Mouse (Mus musculus) cerebellum, adult 11 months (tissue): ENCODE measurements at regions not wholly inside any gene's neighbourhood (a gene's known extent, or its start where the extent isn't known, plus 50 kb on each side); places are given as distances from the start of the nearest gene placed in this dataset.

Experiments
- DNase-seq: peaks from one replicate; pipeline ENCODE4 v3.0.0; 2022

DNA sequence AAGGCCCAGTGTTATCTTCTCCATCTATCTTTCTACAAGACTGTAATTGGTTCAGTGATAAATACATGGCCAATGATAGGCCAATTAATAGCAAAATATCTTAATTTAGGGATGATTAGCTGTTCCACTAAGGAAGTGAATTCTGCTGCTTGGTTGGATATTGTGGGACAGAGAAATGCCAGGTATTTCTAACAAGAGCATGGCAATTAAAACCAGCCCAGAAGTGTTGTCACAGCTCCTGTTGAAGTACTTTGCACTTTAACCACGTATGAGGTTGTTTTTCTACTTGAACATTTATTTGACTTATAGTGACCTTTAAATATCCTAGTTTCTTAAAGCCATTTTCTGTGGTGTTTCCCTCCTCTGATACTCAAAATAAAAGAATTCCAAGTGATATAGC, 65.7 kb upstream of the Acsl4 start:
- no peak for DNase-seq

DNA sequence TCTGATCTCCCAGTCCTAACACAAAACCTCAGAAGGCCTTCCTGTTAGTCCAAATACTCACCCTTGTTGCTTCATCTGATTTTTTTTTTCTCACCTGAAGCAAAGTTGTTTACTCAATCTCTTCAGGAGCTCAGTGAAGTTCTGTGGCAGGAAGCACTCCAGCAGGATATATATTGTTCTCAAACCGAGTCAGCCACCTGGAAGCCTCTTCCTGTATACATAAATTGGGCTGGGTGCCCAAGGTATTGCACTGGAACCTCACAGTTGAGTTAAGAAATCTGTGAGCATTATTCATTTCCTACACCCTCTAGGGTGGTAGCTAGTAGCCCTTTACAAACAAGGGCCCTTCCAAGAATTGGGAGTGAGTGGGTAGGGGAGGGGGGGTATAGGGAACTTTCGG, 73.8 kb upstream of the Acsl4 start:
- DNase-seq: no peak

DNA sequence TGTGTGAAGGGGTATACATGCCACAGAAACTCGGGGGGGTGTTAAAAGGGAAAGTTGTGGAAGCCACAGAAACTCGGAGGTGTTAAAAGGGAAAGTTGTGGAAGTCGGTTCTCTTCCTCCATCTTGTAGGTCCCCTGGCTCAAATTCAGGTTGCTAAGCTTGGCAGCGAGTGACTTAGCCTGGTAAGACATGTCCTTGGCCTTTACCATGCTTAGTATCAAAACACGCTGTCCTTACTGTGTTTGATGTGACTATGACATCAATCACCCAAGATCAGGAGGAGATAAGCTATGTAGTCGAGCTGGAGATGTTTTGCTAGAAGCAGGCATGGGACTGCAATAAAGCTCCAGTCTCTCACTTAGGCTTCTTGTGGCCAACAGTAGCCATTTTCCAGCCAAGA, 74.4 kb upstream of the Acsl4 start:
- no peak for DNase-seq

DNA sequence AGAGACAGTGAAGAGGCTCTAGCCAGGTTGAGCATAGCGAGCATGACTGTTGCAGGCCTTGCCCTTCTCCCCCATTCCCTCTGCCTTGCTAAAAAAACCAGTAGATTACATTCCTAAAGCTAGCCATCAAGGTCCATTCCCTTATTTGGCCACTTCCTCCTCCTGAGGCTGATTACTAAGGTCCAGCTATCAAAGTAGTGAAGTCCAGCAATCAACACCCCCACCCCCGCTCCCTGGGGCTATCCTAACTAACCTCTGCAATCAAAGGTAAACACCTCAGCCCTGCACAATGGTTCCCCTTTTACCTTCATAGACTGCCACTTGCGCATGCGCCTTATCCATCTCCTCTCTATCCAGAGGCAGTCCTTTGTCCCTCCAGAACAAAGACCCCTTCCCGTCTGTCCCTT, 77.5 kb upstream of the Acsl4 start:
- DNase-seq: no peak

DNA sequence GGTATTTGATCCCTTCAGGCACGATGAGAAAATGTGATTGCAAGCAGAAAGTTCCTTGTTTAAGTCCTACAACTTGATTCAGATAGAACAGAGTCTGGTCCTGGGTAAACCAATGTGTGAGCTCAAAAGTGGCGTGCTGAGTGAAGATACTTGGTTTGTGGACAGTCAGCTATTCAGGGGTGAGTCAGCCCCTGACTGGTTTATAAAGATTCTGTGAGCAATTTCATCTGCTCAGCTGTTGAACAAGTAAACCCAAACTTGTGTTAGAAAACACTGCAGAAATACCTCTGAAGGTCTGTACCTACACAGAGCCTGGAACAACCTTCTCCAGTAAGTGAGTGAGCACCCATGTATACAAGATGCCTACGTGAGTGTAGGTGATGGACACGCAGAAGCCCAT, 78.1 kb upstream of the Acsl4 start:
- DNase-seq: no peak

DNA sequence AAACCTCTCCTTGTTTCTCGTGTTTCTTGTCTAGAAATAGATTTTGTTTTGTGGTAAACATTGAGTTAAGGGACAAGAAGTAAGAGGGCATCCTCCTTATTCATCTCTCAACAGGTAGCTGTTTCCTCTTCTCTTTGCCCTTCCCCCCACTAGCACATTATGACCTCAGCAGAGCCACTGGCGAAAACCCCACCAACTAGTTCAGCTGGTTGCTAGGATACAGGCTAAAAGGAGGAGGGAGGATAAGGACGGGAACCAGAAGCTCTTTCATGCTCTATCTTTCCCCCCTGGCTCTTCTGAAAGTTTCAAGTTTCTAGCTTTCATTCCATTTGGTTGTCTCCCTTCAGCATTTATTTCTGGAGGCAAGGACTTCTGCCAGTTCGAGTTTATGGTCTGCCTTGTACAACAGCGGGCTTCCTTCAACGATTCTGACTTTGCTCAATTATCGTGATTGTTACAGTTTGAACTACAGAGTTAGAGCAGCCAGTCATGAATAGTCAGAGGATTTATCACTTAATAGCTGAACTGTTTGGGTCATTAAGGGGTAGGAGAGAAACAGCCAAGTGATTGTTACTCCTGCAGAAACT, 78.8 kb upstream of the Acsl4 start:
- DNase-seq: no peak

DNA sequence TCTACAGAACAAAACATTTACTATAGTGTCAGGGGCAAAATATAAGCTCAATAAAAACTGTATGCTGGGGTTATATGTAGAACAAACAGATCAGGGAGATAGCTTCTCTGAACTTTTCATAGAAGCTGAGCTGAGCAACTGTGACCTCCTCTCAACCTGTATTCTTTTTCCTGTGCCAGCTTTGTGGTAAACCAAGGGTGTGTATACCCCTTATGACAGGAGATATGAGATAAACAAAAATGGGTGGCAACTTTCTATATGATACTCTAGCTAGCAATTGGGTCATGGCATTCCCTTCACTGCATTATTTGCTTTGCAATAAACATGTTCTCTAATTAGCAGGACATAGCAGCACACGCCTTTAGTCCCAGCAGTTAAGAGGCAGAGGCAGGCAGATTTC, 79.7 kb upstream of the Acsl4 start:
- DNase-seq: no peak

DNA sequence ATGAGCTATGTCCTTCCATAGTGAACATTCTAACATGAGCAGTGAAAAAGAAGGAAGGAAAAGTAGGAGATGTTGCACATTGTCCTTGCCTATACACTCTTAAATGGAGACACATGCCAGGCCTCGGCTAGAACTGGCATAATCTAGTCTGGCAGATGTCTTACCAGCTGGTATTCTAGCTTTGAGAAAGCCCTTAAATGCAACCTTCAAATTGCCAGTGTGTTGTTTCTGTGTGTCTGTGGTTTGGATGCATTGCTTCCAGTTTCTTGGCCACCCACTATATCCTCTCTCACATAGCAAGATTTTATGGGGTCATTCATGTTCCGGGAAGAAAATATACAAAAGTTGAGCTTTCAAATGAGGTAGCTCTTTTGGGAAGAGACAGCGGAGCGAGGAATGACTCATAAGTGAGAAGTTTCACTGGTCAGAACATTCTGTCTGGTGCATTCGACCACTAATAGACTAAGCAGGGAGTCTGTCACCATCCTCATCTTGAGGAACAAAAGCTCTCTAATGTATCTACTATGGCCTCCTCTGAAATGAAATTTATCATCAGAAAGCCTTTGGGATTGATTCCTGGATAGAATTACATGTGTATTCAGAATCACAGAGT, 91.0 kb upstream of the Acsl4 start:
- no peak for DNase-seq

DNA sequence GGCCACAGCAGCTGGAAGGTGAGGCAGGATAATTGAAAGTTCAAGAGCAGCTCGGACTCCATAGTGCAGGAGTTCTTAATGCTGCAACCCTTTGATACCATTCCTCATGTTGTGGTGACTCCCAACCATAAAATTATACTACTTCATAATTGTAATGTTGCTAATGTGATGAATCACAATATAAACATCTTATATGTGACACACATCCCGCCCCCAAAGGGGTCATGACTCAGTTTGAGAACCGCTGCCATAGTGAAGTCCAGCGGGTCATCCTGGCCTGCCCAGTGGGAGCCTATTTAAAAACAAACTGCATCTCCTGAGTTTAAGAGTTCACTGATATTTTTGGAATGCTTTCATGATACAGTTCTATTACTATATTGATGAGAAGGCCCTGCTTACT, 97.7 kb upstream of the Acsl4 start:
- DNase-seq: no peak

DNA sequence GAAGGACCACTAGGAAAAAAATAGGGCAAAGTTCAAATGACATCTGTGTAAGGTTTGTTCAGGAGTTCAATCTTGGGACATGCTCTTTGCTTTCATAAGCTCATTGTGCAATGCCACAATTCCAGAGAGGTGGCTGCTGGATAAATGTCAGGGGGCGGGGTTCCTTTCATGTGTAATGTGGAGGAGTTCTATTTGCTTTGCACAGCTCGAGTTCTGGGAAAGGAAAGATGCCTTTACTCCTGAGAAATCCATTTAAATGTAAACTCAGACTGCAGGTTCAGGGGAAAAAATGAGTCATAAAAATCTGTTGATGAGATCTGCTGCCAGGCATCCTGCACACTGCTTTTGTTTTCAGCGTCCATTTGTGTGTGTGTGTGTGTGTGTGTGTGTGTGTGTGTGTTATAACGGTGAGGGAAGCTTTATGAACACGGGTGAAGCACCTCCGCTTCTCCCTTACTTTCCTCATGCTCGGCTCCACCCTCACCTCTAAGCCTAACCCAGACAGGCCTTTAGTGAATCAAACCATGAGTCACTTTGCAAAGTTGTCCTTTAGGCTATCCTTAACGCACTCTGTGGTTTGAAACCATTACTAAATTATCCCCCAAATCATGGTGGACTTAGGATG, 99.9 kb upstream of the Acsl4 start:
- DNase-seq: no peak

DNA sequence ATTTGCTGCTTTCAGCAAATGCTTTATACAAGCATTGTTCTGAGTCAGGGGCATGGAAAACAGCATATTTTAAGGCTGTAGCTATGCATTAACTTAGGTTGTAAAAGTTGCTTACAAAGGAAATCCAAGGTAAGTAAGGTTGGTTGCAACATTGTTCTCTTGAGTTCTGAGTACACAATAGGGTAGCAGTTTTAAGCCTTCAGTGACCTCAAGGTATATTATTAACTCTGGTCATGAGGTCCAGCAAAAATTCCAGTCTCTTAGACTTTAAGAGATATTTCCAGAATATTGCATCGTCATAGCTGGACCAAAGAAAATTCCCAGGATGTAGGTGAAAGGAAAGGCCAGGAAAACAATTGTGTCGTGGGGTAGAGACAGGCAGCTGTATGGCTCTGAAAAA, 110.8 kb upstream of the Acsl4 start:
- no peak for DNase-seq

DNA sequence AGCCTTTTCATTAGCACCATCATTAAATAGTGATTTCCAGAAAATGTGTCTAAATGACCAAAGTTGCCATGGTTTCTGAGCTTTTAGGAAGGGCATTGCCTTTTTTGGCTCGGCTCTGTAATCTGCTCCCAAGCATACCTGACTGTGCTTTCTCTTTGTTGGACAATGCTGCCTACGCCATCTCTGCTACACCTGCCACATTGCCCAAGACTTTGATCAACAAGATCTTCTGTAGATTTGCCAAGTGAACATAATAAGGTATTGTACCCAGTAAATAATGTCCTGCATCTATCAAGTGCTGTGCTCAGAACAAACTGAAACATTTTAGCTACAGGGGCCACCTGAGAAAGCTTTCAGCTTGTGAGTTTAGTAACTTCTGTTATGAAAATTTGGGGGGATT, 114.6 kb upstream of the Acsl4 start:
- DNase-seq: no peak

DNA sequence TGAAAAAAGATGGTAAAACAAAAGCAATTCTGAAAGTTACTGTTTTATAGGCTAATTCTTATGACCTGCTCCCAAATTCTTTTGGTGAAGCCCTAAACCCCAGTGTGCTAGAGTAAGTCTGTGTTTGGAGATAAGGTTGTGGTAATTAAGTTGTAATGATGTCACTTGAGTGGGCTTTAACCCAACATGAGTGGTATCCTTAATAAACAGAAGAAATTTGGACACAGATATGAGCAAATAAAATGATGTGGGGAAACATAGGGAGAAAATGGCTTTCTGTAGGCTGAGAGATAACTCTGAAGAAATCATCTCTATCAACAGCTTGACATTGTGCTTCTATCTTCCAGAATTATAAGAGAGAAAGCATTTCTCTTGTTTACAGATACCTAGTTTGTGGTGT, 117.1 kb upstream of the Acsl4 start:
- DNase-seq: no peak

DNA sequence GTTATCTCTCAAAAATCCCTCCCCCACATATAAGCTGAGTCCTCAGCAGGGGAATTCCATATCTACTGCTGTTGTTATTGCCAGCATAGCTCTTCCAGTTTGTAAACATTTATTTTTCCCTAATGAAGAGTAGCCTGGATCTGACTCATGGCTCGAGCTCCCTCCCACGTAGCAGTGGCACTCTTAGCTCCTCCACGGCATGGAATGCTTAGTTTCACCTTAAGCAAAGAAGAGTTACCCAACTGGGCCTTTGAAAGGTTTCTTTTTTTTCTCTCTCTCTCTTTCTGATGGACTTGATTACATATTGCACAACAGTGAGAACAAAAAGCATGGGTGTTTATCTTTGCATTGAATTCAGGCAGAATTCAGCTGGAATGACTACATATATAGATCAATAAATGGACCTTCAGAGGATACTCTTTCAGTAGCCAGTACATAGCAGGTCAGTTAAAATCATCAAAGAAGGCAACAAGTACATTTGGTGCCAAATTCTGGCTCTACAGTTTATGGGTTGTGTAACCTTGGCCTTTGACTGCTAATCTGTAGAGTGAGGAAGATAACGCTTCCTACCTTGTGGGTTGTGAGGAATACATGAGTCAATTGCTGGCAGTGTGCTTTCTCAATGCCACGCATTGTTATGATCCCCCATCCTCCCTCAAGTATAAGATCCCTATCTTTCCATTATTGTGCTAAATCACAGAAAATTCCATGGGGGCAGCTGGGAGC, 126.2 kb upstream of the Acsl4 start:
- no peak for DNase-seq

DNA sequence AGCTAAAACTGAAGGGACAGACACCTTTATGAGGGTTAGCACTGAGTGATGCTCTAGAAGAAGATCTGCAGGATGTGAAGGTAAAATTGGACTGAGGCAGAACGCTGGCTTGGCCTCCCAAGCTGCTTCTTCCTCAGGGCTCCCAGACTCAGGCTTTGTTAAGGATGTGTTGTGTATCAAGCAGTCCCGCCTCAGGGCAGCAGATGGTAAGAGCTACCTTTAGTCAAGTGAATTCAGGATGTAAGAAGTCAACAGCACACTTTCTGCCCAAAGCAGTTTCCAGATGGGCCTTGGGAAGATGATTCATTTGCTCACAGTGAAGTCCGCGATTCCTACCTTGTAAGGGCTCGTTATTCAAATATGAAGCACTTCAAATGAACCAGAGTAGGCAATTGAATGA, 126.9 kb upstream of the Acsl4 start:
- DNase-seq: no peak

DNA sequence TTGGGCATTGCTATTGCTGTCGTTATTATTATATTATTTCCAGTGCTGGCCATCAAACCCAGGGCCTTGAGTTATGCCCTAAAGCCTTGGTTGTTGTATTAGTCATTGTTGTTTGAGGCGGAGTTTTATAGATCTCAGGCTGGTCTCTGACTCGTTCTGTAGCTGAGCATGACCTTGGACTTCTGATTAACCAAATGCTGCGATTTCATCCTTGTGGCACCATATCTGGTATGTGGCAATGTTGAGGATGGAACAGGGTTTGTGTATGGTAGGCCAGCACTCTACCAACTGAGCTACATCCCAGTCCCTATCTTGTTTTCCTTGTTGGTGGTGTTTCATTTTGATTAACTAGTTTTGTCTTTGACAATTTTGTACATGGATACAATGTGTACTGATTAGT, 130.7 kb upstream of the Acsl4 start:
- no peak for DNase-seq

DNA sequence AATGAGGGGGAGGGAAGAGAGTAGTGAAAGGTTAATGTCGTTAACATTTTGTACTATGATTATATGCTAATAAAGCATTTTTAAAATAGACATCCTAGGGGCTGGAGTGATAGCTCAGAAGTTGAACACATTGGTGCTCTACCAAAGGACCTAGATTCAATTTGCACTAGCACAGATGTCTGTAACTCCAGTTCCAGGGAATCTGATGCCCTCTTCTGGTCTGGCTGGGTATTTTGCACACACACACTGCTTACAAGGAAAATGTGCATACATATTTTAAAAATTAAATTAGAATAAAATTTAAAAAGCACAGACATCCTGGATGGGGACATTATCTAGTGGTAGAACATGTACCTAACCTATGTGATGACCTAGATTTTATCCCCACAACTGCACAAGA, 136.6 kb upstream of the Acsl4 start:
- DNase-seq: no peak

DNA sequence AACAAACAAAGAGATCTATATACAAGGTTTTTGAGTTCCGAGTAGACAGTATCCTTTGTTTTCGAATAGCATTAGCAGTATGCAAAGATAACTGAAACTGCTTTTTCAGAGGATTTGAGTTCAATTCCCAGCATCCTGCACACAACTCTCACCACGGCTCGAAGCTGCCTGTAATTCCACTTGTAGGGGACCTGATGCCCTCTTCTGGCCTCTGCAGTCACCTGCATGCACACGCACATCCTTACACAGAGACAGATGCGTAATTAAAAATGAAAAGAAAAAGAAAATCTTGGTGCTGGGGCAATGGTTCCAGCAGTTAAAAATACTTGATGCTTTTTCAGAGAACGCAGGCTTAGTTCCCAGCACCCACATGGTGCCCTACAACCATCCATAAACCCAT, 139.6 kb upstream of the Acsl4 start:
- no peak for DNase-seq

DNA sequence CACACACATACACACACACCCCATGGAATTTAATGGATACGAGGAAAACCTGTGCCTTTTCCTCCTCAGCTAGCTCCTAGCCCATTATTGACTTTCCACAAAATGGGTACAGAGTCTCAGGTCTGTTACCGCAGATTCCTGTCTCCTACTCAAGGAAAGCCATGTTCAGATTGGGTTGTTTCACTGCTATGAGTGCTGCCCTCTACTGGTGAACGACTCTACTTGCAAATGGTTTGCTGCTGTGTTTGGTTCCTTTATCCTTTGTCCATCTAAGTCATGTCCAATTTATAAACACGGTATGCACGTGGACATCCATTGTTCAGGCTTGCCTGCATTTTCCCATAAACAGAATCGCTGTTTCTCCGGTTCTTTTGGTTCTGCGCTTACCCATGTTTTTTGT, 144.4 kb upstream of the Acsl4 start:
- no peak for DNase-seq

DNA sequence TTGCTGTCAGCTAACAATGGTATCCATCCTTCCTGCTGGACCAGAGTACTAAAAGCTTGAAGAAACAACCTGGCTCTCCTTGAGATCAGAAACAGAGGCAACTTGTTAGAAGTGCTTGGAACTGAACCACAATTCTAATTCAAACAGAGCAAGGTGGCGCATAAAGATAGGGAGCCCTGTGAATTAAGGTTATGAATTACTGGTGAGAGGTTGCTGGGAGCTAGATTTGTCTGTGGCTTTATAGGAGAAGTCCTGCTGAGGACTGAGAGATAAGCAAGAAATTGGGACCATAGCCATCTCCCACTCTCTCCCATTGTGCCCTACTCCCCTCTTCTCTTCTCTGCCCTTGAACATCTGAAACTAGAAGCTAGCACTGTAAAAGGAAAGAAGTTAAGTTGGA, 145.2 kb upstream of the Acsl4 start:
- no peak for DNase-seq

DNA sequence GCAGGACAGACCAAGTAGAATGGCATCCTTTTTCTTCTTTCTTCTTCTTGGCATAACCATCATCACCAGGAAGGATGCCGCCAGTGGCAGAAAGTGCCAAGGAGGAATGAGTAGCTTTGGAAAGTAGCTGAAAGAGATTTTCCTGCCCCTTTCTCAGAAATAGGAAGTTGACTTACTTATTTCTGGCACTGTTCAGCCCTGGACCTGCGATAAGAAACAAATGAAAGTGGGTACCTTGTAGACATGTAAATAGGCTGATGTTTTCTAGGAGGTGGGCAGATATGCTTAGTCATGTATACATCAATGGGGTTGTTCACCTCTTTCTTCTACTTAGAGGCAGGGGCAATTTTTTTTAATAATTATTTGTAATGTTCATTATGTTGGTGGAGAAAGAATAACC, 145.3 kb upstream of the Tmem164 start:
- no peak for DNase-seq

DNA sequence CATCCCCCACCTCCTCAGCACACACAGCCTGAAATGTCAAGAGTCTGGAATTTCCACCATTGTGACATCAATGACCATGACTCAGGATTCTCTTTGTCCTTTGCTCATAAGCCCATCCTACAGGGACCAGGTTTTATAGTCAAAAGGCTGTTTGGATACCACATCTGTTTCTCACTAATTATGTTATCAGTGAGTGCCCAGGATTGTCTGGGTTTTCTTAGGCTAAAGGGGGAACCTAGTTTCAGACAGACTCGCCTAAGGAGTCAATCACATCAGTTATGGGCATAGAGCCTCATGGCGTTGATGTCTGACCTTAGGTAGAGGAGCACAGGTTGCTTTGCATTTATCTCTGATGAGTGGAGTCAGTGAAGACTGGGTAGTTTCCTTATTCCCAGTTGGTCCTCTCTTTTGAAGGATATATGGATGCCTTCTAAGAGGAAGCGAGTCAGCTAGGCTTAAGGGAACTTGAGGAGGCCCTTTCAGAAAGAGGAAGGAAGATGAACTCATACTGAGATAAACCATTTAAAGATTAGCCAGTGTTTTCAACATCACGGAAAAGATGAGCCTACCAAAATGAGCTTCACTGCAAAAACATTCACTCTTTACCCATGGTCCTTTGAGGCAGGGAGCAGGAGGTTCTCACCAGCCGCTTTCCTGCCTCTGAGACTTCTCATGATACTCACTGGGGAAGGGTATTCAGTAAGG, 143.8 kb upstream of the Tmem164 start:
- no peak for DNase-seq

DNA sequence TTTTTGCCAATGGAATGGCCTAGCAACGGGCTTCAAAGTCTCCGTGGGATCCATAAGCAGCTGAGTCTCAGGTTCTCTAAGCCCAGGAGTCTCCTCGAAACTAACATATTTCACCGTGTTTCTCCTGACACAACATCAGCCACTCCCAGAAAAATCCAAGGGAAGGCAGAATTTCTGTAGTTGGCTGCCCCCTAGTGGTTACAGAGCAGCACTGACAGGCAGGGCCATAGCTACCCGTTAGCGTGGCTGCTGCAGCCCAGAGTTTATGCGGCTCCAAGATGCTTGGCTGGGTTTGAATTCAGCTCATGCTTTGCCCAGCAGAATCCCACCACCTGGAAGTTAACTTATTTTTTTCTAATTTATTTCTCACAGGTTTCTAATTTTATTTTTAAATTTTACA, 140.9 kb upstream of the Tmem164 start:
- DNase-seq: peak; percentile 46

DNA sequence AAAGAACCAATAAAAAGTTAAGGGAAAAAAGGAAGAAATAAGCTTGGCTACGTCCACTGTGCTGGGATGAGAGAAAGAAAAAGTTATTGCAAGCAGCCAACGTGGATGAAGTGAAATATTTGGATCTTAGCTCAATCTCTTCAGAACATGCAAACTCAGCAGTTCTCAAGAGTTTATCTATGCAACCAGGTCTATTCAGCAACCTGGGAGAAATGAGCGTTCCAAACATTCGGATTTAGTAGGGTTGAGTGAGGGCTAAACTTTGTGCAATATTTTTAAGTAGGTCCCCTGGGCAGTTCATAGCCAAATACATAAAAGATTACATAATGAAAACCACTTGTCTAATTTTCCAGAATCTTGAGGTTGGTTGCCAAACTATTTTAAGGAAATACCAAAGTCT, 129.0 kb upstream of the Tmem164 start:
- no peak for DNase-seq
